Mouse (Mus musculus) skeletal muscle tissue, postnatal 0 days (tissue): ENCODE results near the gene Tbx6. TPM values are rescaled to one million over a fixed set of nuclear protein-coding genes. Genes with fewer than 3 reads are reported as not detected.

Experiments
- polyA plus RNA-seq: library from polyadenylated mRNA; unstranded; fragments of >200 nt; fragmentation: Nextera tagmentation; extraction: Ambion mirVana; gene quantifications from 2 replicates; pipeline ENCODE4 v1.2.1, GENCODE M21; 2015

Tbx6 gene
- 0.15 and 0.27 TPM in 2 replicates for polyA plus RNA-seq

DNA sequence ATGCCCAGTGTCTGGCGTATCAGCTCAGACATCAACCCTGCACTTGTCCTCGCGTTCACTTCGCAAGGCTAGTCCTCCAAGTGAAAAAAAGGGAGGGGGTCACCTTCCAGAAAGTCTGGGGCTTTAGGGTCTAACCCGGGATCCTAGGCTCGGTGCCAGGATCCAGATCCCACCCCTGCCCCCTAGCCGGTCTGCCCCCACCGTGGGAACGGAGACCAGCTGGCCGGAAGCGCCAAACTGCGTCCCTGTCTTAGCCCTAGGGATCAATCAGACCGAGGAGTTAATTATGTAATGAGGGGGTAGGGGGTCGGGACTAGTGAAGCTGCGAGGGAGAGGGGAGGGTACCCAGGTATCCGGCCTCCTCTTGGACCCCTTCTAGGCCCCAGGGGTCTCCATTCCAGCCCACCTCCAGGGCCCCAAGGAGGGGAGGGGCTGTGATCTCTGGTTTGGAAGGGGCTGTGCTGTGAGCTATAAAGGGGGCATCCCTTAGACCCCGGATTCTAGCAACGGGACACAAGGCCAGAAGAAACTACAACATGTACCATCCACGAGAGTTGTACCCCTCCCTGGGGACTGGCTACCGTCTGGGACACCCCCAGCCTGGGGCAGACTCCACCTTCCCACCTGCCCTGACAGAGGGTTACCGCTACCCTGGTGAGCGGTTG lies at the start of gene Tbx6:
Tbx6 (plus strand) TSS at position 513 of the 665 bp plus-strand sequence.

DNA sequence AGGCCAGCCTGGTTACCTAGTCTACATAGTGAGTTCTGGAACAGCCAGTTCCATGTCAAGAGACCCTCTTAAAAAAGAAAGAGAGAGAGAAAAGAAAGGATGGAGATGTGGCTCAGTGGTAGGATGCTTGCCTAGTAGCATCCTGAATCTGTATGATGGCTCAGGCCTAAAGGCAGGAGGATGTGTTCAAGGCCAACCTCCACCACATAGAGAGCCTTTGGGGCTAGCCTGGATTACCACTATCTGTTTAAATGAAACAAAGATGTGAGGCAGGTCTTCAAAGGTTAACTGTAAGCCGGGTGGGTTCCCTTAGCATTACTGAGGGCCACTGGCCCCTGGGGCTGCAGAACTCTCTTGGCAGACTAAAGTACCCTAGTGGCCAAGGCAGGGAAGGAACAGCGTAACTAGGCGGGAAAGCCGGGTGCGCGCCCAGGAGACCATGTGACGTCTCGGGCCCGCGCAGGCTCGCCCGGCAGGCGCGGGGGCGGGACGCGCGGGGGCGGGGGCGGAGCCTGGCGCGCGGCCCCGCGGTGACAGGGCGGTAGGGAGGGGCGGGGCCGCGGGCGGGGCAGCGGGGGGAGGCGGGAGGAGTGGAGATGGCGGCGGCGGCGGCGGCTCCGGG lies 22.1 kb upstream of the Tbx6 start, which contains the start of gene Mapk3:
Mapk3 (plus strand) TSS at position 552 of the 622 bp plus-strand sequence.

DNA sequence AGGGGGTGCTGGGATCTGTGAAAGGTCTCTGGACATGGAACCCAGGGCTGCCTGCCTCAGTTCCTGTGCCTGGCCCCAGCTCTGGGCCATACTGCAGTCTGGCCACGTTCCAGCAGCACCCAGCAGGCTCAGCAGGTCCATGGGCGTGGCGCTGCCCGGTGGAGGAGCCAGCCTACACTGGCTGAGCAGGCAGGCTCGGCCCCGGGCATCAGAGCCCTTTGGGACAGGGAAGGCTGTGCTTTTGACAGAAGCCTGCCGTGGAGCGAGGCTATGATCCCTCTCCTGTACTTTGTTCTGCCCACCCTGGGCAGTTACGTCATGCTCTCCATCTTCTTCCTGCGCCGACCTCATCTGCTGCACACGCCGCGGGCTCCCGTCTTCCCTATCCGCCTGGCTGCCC lies 15.1 kb upstream of the Tbx6 start, which contains the start of gene Gdpd3:
Gdpd3 (plus strand) TSS at position 134 of the 400 bp plus-strand sequence.

GRCm38 (mm10) chr7:126776598-126777057 lies 4.7 kb upstream of the Tbx6 start, which contains the start of gene Ypel3:
Gene Ypel3, plus strand, starts transcription at chr7:126776955.

GRCm38 (mm10) chr7:126791851-126792720 lies 10.8 kb downstream of the Tbx6 start, which contains the start of gene Ppp4c:
Gene Ppp4c, minus strand, starts transcription at chr7:126792496.

GRCm38 (mm10) chr7:126797411-126798126 lies 16.3 kb downstream of the Tbx6 start, which contains the start of gene Fam57b:
Gene Fam57b, plus strand, starts transcription at chr7:126797668.

DNA sequence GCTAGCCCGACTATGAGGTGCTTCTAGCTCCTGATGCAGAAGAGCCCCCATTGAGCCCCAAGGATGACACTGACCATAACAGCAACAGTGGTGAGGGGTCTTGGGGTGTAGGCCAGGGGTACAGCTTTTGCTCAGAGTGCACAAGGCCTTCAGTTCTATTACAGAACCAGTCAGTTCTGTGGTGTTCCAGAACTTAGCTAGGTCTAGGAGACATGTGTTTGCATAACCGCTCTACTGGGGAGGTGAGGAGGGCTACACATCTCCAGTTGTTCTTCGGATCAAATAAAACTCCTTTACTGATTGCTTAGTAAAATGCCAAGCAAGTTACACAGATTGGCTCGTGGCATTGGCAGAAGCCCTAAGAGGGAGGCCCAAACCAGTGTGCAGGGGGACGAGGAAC lies 50.3 kb downstream of the Tbx6 start, which contains the start of gene 4930451I11Rik:
4930451I11Rik (minus strand) TSS at position 101 of the 400 bp plus-strand sequence.

Other genes starting within 250 kb of the Tbx6 start
- 125 and 130 TPM in 2 replicates for gene Eif3c, start 215.1 kb upstream of the Tbx6 start, polyA plus RNA-seq
- 0.72 and 1.1 TPM in 2 replicates for gene Apobr, start 196.5 kb upstream of the Tbx6 start, polyA plus RNA-seq
- gene Cln3, start 195.7 kb upstream of the Tbx6 start, polyA plus RNA-seq = 11.5 and 16.2 TPM in 2 replicates
- gene Il27, start 186.5 kb upstream of the Tbx6 start, polyA plus RNA-seq = not detected in 2 replicates
- 28.9 and 66.2 TPM in 2 replicates for gene Nupr1, start 150.6 kb upstream of the Tbx6 start, polyA plus RNA-seq
- 17.4 and 21.8 TPM in 2 replicates for gene Sgf29, start 132.2 kb upstream of the Tbx6 start, polyA plus RNA-seq
- gene Sult1a1, start 105.1 kb upstream of the Tbx6 start, polyA plus RNA-seq = 27.9 and 56.4 TPM in 2 replicates
- 73.2 and 75.7 TPM in 2 replicates for gene Bola2, start 86.1 kb upstream of the Tbx6 start, polyA plus RNA-seq
- 3.7 and 5.2 TPM in 2 replicates for gene Slx1b, start 85.7 kb upstream of the Tbx6 start, polyA plus RNA-seq
- gene Coro1a, start 73.7 kb upstream of the Tbx6 start, polyA plus RNA-seq = 12.8 and 18.1 TPM in 2 replicates
- 40.3 and 40.6 TPM in 2 replicates for gene Mapk3, start 21.9 kb upstream of the Tbx6 start, polyA plus RNA-seq
- gene Gdpd3, start 15.1 kb upstream of the Tbx6 start, polyA plus RNA-seq = 1.2 and 2.3 TPM in 2 replicates
- 155 and 192 TPM in 2 replicates for gene Ypel3, start 4.5 kb upstream of the Tbx6 start, polyA plus RNA-seq
- 94.5 and 113 TPM in 2 replicates for gene Ppp4c, start 11.0 kb downstream of the Tbx6 start, polyA plus RNA-seq
- gene Fam57b, start 16.2 kb downstream of the Tbx6 start, polyA plus RNA-seq = 1.6 and 1.8 TPM in 2 replicates
- not detected in 2 replicates for gene 4930451I11Rik, start 50.2 kb downstream of the Tbx6 start, polyA plus RNA-seq
- 0.24 and 0.37 TPM in 2 replicates for gene Doc2a, start 65.9 kb downstream of the Tbx6 start, polyA plus RNA-seq
- 10.0 TPM in 2 replicates for gene Hirip3, start 80.5 kb downstream of the Tbx6 start, polyA plus RNA-seq
- gene Ino80e, start 80.9 kb downstream of the Tbx6 start, polyA plus RNA-seq = 28.3 and 39.2 TPM in 2 replicates
- 17.4 and 18.3 TPM in 2 replicates for gene Taok2, start 103.2 kb downstream of the Tbx6 start, polyA plus RNA-seq
- gene Tmem219, start 141.4 kb downstream of the Tbx6 start, polyA plus RNA-seq = 22.8 and 29.8 TPM in 2 replicates
- 6.0 and 7.1 TPM in 2 replicates for gene Kctd13, start 147.4 kb downstream of the Tbx6 start, polyA plus RNA-seq
- not detected in 2 replicates for gene Asphd1, start 168.1 kb downstream of the Tbx6 start, polyA plus RNA-seq
- 0.65 and 0.96 TPM in 2 replicates for gene Sez6l2, start 169.1 kb downstream of the Tbx6 start, polyA plus RNA-seq
- gene Cdipt, start 194.4 kb downstream of the Tbx6 start, polyA plus RNA-seq = 45.2 and 57.4 TPM in 2 replicates
- gene Cdiptos, start 194.6 kb downstream of the Tbx6 start, polyA plus RNA-seq = 1.2 and 1.6 TPM in 2 replicates
- gene Mvp, start 233.1 kb downstream of the Tbx6 start, polyA plus RNA-seq = 13.8 and 18.8 TPM in 2 replicates
- gene Pagr1b, start 235.0 kb downstream of the Tbx6 start, polyA plus RNA-seq = not detected in 2 replicates
- gene Pagr1a, start 235.9 kb downstream of the Tbx6 start, polyA plus RNA-seq = 37.2 and 37.9 TPM in 2 replicates
- gene Gm42742, start 239.6 kb downstream of the Tbx6 start, polyA plus RNA-seq = 9.2 and 17.4 TPM in 2 replicates
- gene Prrt2, start 239.7 kb downstream of the Tbx6 start, polyA plus RNA-seq = 3.0 and 4.0 TPM in 2 replicates
- gene Maz, start 245.6 kb downstream of the Tbx6 start, polyA plus RNA-seq = 21.3 and 26.0 TPM in 2 replicates